Mouse (Mus musculus) CD8-positive naive resting alpha-beta T cell, adult 2 months (primary cell): ENCODE measurements around the gene Ipmk.

Source experiments
- DNase-seq, 2 experiments: peaks; one replicate each; pipeline ENCODE4 v3.0.0; 2022; ENCODE audit warnings: low read depth in 2 of 2, low spot score in 2 of 2

Gene Ipmk

DNA sequence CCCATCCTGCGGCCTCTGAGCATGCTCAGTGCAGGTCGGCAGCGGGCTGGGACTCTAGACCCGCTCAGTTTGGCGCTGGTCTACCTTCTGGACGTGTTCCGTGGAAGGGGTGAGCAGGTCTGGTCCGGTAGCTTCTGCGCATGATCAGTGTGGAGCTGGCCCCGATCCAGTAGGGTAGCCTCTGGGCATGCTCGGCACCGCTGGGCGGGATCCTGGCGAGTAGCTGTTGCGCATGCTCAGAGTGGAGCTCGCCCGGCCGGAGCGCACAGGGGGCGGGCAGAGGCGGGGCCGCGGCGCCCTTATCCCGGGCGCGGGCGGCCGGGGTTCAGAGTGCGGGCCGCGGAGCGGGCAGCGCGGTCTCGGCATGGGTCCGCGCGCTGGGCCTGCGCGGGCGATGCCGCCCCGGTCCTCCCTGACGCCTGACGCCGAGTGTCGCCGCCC, at the start of gene Ipmk:
Ipmk (plus strand) TSS at position 255 of the 441 bp plus-strand sequence.
- DNase-seq: peak; percentile 87 to 91

- DNase-seq: no peak
These were observed 47.4 kb upstream of the Ipmk start for GRCm38 (mm10) chr10:71300161-71300560.

GRCm38 (mm10) chr10:71302490-71302889, 45.1 kb upstream of the Ipmk start:
- DNase-seq: peak; percentile 16 to 46

GRCm38 (mm10) chr10:71306190-71306589, 41.4 kb upstream of the Ipmk start:
- DNase-seq: peak; percentile 47 to 57

- DNase-seq: no peak
These were observed 40.8 kb upstream of the Ipmk start for GRCm38 (mm10) chr10:71306759-71307158.

GRCm38 (mm10) chr10:71308199-71308598, 39.4 kb upstream of the Ipmk start:
- DNase-seq: no peak

- no peak for DNase-seq
These were observed 37.3 kb upstream of the Ipmk start for GRCm38 (mm10) chr10:71310288-71310687.

DNA sequence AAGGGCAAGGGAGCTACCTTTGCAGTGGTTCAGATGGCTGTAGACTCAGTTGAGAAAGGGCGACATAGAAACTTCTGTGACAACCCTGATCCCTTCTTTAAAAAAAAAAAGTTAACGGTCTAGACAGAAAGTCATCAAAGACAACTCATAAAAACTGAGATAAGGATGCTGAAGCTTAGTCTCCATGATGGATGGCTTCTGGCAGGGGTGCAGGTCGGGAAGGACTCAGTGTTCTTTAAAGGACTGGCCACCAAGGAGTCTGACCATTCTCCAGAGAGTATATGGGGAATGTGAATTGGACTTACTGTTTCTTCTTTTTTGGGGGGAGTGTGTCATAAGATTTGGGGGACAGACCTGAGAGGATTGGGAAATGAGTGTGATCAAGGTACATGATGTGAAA, 33.0 kb upstream of the Ipmk start:
- no peak for DNase-seq

DNA sequence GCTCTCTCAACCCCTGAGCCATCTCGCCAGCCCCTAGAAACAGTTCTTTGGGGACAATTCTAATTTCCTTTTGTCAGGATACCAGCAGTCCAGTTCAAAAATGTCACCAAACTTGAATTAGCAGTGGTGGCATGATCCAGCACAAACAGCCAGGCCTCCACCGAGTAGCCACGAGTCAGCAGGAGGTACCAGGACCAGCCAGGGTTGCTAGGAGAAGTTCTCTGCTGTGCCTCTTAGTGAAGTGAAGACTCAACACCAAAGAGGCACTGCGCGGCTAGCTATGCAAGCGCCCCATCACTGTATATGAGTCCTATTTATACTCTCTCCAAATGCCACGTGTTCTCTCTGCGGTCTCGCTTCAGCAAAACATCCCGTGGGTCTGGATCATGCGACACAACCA, 31.5 kb upstream of the Ipmk start:
- DNase-seq: no peak

DNA sequence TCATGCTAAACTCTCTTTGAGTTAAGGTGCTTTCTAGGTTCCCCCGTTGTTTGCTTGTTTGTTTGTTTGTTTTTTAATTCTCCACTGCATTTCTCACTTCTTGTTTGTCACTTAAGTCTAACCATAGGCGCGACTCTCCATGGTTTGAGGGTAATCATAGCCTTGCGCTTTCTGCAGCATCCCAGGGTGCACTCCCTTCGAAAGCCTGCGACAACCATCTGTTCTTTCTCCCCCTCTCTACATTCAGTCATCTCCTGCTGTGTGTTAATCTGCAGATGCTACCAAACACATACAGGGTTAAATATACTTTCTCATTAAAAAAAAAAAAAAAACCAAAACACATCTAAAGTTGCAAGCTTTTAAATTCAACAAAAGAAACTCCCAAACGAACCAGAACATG, 31.1 kb upstream of the Ipmk start:
- no peak for DNase-seq

DNA sequence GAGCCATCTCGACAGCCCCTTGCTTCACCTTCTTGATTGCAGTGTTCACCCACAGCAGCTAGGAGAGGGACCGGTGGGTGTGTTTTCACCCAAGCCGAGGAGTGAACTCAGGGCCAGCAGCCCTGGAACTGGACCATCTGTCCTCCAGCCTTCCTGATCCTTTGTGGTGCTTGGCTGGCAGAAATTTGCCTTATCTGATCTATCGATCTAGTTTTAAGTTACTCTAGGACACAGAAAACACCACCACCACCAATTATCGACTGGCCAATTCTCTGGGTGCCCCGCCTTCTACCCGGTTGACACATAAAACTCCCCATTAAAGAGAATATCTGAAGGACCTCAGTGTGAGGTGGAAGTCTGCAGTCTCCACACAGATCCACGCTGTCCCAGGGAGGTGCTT, 23.9 kb upstream of the Ipmk start:
- no peak for DNase-seq

DNA sequence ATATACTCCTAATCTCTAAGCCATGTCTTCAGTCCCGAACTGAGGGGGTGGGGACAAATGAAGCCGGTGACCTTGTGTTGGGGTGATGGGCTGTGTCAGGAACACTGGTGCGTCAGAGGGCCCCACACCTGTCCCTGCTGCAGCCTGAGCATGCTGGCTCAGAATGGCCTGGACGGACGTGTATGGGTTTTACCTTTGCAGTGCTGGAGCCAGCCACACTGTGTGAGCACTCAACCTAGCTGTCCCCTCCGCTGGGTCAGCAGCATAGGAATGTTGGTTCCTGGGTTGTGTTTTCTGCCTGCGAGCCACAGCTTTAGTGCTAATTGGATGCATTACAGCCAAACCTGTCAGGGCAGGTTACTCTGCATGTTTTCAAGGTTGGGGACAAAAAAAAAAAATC, 21.4 kb upstream of the Ipmk start:
- DNase-seq: no peak

DNA sequence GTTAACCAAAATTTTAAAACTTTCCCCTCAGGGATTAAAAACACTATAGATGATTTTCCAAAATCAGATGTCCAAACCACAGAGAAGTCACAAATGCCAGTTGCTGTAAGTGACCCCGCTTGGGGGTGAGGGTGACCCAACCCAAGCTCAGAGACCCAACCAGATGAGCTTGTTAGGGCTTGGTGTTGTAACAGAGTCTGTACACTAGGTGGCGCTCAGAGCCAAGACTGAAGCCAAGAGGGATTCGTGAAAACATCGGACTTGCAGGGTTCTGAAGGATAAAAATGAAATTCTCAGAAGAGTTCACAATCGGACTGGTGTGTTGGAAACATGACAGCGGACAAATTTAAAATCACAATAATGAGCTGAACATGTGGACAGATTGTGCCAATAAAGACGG, 20.8 kb upstream of the Ipmk start:
- peak; percentile 60 to 68 for DNase-seq

DNA sequence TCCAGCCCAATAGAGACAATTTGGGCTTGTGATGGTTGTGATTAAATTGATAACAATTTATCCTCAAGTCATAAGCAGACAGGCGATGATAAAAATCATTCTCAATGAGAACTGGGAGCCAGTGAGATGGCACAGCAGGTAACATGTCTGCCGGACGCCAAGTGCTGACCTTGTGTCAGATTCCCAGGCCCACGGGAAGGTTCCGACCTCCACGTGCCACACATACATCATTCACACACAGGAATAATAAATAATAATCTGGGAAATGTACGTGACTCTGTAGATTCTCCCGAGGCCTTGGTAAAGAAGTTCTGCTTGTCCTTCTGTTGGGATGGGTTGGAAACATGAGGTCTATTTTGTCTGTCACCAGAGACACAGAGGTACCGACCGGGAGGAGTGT, 20.2 kb upstream of the Ipmk start:
- DNase-seq: no peak

DNA sequence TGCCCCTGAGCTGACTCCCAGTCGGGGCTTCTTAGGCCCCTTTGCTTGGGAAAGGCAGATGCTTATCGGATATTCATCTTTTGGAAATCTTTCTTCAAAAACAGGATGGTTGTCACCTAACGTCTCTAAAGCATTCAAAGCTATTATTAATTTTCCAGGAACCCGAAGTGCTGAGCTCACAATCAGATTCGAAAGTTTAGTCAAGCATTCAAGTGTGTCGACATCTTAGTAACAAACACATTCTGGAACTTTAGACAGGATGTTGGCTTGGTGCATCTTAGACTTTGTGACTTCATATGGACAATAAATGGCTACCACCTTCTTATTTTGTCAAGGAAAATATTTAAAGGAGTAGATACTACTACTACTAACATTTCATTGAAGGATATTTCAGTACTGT, 19.2 kb upstream of the Ipmk start:
- no peak for DNase-seq

- no peak for DNase-seq
These were observed 18.7 kb upstream of the Ipmk start for GRCm38 (mm10) chr10:71328870-71329269.

GRCm38 (mm10) chr10:71329295-71329694, 18.3 kb upstream of the Ipmk start:
- DNase-seq: no peak

GRCm38 (mm10) chr10:71330070-71330469, 17.5 kb upstream of the Ipmk start:
- DNase-seq: no peak

DNA sequence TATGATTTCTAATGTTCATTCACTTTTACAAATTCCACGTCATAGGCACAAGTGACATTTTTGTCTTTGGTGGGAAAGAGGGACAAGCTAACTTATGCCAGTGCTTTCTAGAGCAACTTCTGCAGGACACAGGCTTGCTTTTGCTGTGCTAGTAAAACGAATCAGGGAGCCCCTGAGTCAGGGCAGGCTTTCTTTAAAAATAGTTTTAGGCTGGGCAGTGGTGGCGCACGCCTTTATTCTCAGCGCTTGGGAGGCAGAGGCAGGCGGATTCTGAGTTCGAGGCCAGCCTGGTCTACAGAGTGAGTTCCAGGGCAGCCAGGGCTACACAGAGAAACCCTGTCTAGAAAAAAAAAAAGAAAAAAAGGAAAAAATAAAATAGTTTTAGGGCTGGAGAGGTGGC, 15.7 kb upstream of the Ipmk start:
- no peak for DNase-seq

GRCm38 (mm10) chr10:71332376-71332775, 15.2 kb upstream of the Ipmk start:
- no peak for DNase-seq

- no peak for DNase-seq
These were observed 14.7 kb upstream of the Ipmk start for GRCm38 (mm10) chr10:71332859-71333258.

DNA sequence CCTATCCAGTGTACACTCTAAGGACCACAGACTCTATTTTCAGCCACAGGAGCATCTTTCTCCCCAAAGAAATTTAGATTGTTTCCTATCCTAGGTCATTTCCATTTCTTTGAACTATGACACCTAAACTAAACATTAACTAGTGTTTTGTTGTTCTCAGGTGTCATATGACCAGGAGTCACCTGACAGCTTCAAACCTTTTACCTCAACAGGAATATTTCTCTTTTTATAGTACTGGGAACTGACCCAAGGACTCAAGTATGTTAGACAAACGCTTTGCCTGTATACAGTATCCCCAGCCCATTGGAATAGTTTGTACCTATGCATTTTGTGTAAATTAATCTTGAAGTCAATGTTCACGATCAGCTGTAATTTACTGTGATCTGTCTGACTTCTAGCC, 9.8 kb upstream of the Ipmk start:
- DNase-seq: no peak

- DNase-seq: no peak
These were observed 9.2 kb upstream of the Ipmk start for GRCm38 (mm10) chr10:71338156-71338905.
